Mouse (Mus musculus): Measurements from ENCODE around the gene Kdm1a.

Gene Kdm1a

GRCm38 (mm10) chr4:136602018-136602554 is 437 bp downstream of the Kdm1a start:
- in situ Hi-C loops (cut with MboI) = no loop called here

- in situ Hi-C loops (cut with MboI) = no loop called here
Observed at GRCm38 (mm10) chr4:136601476-136601875, 1.0 kb downstream of the Kdm1a start.

- in situ Hi-C loops (cut with MboI) = no loop called here
Observed at GRCm38 (mm10) chr4:136600536-136600935, 2.0 kb downstream of the Kdm1a start.

GRCm38 (mm10) chr4:136599869-136600268 is 2.7 kb downstream of the Kdm1a start:
- in situ Hi-C loops (cut with MboI) = no loop called here

DNA sequence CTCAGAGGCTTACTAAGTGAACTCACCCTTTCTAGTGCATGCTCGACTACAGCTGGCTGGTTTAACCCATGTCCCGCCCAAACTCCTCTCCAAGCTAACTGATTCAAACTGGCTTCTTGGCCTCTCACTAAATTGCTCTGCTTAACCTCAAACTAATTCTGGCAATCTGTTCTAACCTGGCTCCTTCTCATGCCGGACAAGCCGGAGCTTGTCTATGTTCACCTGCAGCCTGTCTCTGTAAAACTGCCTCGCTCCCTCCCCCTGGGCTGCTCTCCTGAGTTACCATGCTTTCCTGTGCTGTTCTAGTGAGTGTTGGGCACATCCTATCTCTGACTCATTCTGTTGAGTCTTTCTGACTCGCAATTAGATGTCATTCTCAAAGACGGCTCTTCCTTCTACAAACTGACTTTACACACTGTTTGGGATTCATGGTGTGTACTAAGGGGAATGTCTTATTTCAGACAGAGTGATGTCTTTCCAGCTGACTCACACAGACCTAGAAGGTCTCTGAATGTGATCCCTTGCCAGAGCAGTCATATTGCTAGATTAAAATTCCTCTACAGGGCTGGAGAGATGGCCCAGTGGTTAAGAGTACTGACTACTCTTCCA is 4.2 kb downstream of the Kdm1a start:
- in situ Hi-C loops (cut with MboI) = no loop called here

DNA sequence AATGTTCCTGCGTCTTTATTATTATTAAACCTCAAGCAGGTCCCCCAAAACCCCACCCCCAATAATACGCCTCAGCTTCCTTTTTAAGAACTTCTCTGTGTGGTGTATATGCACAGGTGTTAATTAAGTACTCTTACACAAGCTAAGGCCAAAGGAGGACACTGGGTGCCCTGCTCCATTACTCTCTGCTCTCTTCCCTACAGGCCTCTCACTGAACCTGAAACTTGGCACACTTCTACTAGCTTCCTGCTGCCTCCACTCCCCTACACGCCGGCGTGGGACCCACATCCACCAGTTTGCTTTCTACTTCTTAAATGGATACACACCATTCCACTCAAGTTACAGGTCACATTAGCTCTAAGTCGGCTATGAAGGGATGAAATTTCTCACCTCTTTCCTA is 7.3 kb downstream of the Kdm1a start:
- in situ Hi-C loops (cut with MboI) = no loop called here

GRCm38 (mm10) chr4:136594006-136594405 is 8.5 kb downstream of the Kdm1a start:
- in situ Hi-C loops (cut with MboI) = no loop called here

GRCm38 (mm10) chr4:136592111-136592510 is 10.4 kb downstream of the Kdm1a start:
- in situ Hi-C loops (cut with MboI) = no loop called here

GRCm38 (mm10) chr4:136588003-136588402 is 14.5 kb downstream of the Kdm1a start:
- in situ Hi-C loops (cut with MboI) = no loop called here

DNA sequence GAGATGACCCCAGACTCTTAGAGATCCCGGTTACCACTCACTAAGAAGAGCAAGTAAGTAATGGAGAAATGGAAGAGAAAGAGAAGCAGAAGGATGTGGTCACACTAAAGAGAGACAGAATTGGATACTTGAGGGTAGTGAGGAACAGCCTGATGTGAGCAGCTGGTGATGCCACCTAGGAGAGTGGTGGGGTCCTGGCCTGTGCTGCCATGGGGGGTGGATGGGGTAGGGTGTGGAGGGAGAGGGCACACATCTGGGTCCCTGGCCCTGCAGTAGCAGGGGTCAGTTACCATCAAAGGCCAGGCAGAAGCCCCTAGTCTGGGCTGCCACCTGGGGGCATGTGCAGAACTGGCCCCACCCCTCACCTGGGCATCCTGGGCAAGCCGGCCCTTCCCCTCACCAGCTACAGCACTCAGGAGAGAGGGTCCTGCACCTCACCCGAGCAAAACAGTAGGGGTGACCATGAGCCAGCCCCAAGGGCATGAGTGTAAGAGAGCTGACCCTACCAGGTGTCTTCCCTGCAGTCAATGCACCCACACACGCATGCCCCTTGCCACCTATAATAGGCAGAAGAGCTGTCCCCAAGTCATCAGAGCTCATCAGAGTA is 15.2 kb downstream of the Kdm1a start:
- in situ Hi-C loops (cut with MboI) = no loop called here

DNA sequence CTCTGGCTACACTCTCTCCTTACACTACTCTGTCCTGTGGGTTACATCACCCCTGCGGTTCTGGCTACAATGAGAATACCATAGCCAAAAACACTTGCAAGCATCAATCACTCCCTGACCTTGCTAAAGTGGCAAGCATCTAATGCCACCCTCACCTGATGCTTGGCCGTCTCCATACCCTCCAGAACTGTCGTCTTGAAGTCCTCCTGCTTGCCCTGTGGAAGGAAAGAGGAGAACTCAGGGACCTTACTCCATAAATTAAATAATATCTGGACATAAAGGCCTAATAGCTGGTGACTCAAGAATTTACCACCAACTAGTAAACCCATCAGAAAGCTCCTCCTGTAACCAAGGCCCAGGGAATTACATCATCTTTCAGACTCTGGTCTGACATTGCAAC is 20.6 kb downstream of the Kdm1a start:
- in situ Hi-C loops (cut with MboI) = no loop called here

GRCm38 (mm10) chr4:136569998-136570397 is 32.5 kb downstream of the Kdm1a start:
- in situ Hi-C loops (cut with MboI) = no loop called here

GRCm38 (mm10) chr4:136568629-136569028 is 33.9 kb downstream of the Kdm1a start:
- in situ Hi-C loops (cut with MboI) = no loop called here

GRCm38 (mm10) chr4:136562755-136563154 is 39.8 kb downstream of the Kdm1a start:
- in situ Hi-C loops (cut with MboI) = no loop called here

DNA sequence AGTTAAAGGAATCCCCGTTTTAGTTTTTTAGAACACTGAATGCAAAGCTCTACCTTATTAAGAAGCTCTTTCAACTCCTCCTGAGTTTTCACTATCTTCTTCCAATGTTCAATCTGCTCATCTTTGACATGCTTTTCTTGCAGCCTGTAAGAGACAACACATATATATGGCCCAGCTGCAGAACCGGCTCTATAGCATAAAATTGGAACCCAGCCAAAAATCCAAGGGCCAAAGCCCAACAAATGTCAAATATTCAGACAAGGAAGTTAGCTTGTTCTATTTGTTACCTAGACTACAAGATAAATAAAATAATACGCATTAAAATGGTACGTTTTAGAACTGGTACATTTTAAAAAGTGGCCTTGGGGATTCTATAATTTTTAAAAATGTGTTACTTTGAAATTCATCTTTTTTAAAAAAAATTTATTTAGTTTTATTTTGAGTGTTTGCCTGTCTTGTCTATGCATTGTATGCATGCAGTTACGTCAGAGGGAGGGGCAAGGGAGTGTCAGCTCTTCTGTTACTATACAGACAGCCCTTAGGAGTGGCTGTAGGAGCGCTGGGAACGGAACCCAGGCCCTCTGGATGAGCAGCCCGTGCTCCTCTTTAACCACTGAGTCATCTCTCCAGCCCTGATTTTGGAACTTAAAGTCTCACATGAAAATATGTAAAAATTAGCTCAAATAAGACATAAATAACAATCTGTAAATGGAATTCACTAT is 42.1 kb downstream of the Kdm1a start:
- in situ Hi-C loops (cut with MboI) = no loop called here

- in situ Hi-C loops (cut with MboI) = no loop called here
Observed at GRCm38 (mm10) chr4:136559690-136560089, 42.8 kb downstream of the Kdm1a start.

DNA sequence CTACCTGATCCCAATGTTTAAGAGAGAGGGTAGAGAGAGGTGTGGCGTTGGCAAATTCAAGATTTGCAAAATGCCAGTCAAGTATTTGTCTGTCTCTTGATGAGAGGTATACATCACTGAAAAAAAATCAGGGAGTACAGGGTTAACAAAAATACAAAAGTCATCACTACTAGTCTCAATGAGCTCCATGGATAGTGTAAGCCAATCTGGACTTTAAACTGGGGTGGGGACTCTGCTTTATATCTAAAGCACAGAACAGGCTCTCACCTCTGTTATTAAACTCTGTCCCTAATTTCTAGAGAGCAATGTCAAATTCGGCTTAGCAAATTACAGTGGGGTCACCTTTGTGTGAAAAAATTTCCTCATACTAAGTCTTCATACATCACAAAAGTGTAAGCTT is 44.9 kb downstream of the Kdm1a start:
- in situ Hi-C loops (cut with MboI) = no loop called here

- in situ Hi-C loops (cut with MboI) = no loop called here
Observed at GRCm38 (mm10) chr4:136553108-136553507, 49.4 kb downstream of the Kdm1a start.

- in situ Hi-C loops (cut with MboI) = no loop called here
Observed at GRCm38 (mm10) chr4:136548381-136548801, 54.1 kb downstream of the Kdm1a start.

DNA sequence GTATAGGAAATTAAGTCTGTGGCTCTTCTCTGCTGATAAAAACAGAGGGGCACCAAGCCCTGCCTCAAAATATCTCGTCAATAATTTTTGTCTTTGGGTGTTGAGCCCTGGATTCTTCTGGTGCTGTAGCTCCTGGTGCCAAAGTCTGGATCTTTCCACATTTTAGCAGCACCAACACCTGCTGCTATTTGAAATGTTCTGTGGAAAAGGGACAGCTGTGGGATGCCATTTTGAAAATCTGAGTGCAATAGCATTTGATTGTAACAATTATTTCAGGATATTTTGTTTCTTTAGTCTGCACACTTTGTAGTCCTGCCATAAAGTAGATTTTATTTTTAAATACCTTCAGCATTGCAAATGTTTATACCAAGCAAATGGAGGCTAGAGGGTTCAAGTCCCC is 54.8 kb downstream of the Kdm1a start:
- in situ Hi-C loops (cut with MboI) = no loop called here

DNA sequence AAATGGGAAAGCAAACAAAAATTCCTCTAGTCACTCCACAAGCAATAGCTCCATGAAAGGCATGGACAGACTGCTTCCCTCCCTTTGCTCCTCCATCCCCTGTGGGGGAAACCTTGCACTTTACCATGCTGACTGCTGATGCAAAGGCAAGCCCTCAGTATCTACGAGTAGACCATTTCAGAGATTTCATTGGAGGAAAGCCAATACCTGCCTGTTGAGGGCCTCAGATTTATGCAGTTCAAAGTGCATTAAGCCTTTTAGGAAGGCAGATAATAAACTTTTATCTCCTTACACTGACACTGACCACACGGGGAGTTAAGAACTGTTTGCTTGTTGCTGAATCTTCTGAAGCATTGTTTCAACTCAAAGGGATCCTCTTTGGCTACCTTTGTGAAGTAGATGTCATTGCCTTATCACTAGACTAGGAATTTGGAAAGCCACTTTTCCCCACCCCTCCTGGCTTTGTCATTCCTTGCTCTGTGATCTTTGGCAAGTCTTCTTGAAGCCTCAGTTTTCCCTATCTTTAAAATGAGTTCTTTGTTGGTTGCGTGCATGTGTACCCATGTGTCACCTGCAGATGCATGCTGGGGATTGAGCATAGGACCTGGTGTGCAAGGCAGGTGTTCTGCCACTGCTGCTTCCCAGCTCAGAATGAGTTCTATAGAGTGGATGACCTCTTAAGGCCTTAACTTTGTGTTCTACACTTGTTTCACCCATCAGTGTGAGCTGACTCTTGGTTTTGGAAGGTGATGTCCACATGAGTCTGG is 56.1 kb downstream of the Kdm1a start:
- in situ Hi-C loops (cut with MboI) = no loop called here

DNA sequence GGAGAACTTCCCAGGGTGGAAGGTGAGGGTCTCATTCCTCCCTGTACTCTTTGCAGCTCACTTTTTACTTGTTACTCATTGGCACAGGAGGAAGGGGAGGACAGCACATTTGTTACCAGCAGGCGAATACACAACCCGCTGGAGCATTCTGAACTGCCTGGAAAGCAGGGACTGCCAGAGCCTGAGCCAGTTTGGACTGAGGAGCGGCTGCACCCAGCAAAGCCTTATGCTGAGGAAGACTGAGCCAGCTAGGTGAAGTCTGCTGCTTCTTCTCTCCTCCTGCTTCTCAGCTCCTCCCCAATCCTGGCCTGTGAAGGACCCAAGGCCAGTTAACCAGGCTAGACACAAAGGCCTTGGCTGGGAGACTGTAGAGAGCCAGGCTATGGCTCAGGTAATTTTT is 57.4 kb downstream of the Kdm1a start:
- in situ Hi-C loops (cut with MboI) = no loop called here

Measured in mature B cell (primary cell).